Mouse (Mus musculus): ENCODE results near the gene Oxnad1. TPM values are rescaled to one million over a fixed set of nuclear protein-coding genes. Genes with fewer than 3 reads are reported as not detected.
A peak's percentile ranks its signal among the peaks of the same experiment; 100 is the strongest.

The Oxnad1 gene
- polyA plus RNA-seq, 1 experiment from 2014 or later: 12.1 TPM

- Histone ChIP-seq H3K4me1 (ENCODE audit: insufficient read depth, low read depth, low read length) (no peaks in the 10 kb centered on the region), H3K36me3 (ENCODE audit: insufficient read depth, low read length) (no peaks in the 10 kb centered on the region), H3K4me2 (replicated peaks; ENCODE audit: low read depth, low read length) (no peak overlapping the region), H3K4me3 (ENCODE audit: low read depth, low read length) (no peak overlapping the region), H3K27me3 (replicated peaks; ENCODE audit: insufficient read depth, low read length) (no peaks in the 10 kb centered on the region), H3K9ac (replicated peaks; ENCODE audit: low read depth) (no peak overlapping the region), H3K9me3 (ENCODE audit: low read length) (no peaks in the 10 kb centered on the region), H3K27ac (ENCODE audit: low read length) (no peak overlapping the region)
- 57% methylated on average over 5 of the region's 5 CpGs for whole genome bisulfite sequencing
- ATAC-seq (no peak), DNase-seq (ENCODE audit: low spot score) (no peak)
- TF ChIP-seq CTCF (IDR thresholded peaks at IDR 0.05) (no peak), EP300 (IDR thresholded peaks at IDR 0.05) (no peak)
Observed at GRCm38 (mm10) chr14:32053895-32054294, 31.3 kb upstream of the Oxnad1 start.

- no peaks in the 10 kb centered on the region for H3K9me3 ChIP-seq (ENCODE audit: low read length)
- H3K4me1 ChIP-seq (ENCODE audit: insufficient read depth, low read depth, low read length): no peaks in the 10 kb centered on the region
- H3K4me3 ChIP-seq (ENCODE audit: low read depth, low read length): no peak overlapping the region
- TF ChIP-seq CTCF (IDR thresholded peaks at IDR 0.05) (no peak), EP300 (IDR thresholded peaks at IDR 0.05) (no peak)
- H3K36me3 ChIP-seq (ENCODE audit: insufficient read depth, low read length): no peaks in the 10 kb centered on the region
- DNase-seq (ENCODE audit: low spot score) (no peak), ATAC-seq (no peak)
- no peak overlapping the region for H3K9ac ChIP-seq (replicated peaks; ENCODE audit: low read depth)
- no peak overlapping the region for H3K27ac ChIP-seq (ENCODE audit: low read length)
- WGBS: 37% methylated on average over 10 of the region's 10 CpGs
- H3K27me3 ChIP-seq (replicated peaks; ENCODE audit: insufficient read depth, low read length): no peaks in the 10 kb centered on the region
- no peak overlapping the region for H3K4me2 ChIP-seq (replicated peaks; ENCODE audit: low read depth, low read length)
Observed at GRCm38 (mm10) chr14:32054788-32055187, 30.4 kb upstream of the Oxnad1 start.

DNA sequence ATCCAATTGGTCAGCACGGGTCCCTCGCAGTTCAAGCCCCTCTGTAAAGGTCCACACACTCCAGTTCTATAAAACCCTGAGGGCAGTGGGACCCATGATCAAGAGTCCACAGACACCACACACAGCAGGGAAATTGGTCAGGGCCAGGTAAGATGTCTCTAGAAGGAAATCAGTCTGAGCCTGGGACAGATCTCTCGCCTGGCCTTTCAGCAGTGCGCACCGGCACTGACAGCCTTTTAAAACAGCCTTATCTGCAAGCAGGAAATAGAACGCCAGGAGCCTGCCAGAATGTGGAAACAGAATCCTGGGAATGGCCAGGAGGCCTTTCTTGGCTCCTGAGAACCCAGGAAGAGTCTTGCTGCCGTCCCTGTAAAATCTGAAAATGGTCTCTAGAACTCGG, 29.4 kb upstream of the Oxnad1 start:
- no peaks in the 10 kb centered on the region for H3K36me3 ChIP-seq (ENCODE audit: insufficient read depth, low read length)
- no peak for DNase-seq (ENCODE audit: low spot score)
- TF ChIP-seq EP300 (IDR thresholded peaks at IDR 0.05) (no peak), CTCF (IDR thresholded peaks at IDR 0.05) (no peak)
- ATAC-seq: no peak
- H3K4me3 ChIP-seq (ENCODE audit: low read depth, low read length): no peak overlapping the region
- no peak overlapping the region for H3K4me2 ChIP-seq (replicated peaks; ENCODE audit: low read depth, low read length)
- no peaks in the 10 kb centered on the region for H3K4me1 ChIP-seq (ENCODE audit: insufficient read depth, low read depth, low read length)
- WGBS: 42% methylated on average over 8 of the region's 8 CpGs
- no peak overlapping the region for H3K27ac ChIP-seq (ENCODE audit: low read length)
- no peaks in the 10 kb centered on the region for H3K27me3 ChIP-seq (replicated peaks; ENCODE audit: insufficient read depth, low read length)
- no peak overlapping the region for H3K9ac ChIP-seq (replicated peaks; ENCODE audit: low read depth)
- no peaks in the 10 kb centered on the region for H3K9me3 ChIP-seq (ENCODE audit: low read length)

DNA sequence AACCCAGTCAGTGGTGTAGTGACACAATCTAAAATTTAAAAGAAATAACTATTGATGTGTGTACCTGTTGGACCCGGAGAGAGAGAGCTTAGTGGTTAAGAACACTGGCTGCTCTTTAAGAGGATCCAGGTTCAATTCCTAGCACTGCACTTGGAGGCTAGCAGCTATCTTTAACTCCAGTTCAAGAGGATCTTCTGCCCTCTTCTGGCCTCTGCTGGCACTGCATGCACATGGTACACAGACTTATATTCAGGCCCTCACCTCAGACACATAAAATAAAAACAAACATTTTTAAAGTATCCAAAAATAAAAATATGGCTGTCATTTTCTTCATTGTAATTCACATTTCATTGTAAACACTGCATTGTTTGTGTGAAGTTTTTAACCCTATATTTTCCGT, 28.5 kb upstream of the Oxnad1 start:
- no peak for DNase-seq (ENCODE audit: low spot score)
- no peak for ATAC-seq
- peak; percentile 51 for TF ChIP-seq CTCF (IDR thresholded peaks at IDR 0.05)
- no peak for TF ChIP-seq EP300 (IDR thresholded peaks at IDR 0.05)
- 95% methylated on average over 2 of the region's 2 CpGs for WGBS
- H3K4me2 ChIP-seq (replicated peaks; ENCODE audit: low read depth, low read length): no peak overlapping the region
- H3K4me1 ChIP-seq (ENCODE audit: insufficient read depth, low read depth, low read length): no peaks in the 10 kb centered on the region
- H3K27ac ChIP-seq (ENCODE audit: low read length): no peak overlapping the region
- H3K36me3 ChIP-seq (ENCODE audit: insufficient read depth, low read length): no peaks in the 10 kb centered on the region
- no peak overlapping the region for H3K4me3 ChIP-seq (ENCODE audit: low read depth, low read length)
- H3K27me3 ChIP-seq (replicated peaks; ENCODE audit: insufficient read depth, low read length): no peaks in the 10 kb centered on the region
- H3K9me3 ChIP-seq (ENCODE audit: low read length): no peaks in the 10 kb centered on the region
- H3K9ac ChIP-seq (replicated peaks; ENCODE audit: low read depth): no peak overlapping the region

DNA sequence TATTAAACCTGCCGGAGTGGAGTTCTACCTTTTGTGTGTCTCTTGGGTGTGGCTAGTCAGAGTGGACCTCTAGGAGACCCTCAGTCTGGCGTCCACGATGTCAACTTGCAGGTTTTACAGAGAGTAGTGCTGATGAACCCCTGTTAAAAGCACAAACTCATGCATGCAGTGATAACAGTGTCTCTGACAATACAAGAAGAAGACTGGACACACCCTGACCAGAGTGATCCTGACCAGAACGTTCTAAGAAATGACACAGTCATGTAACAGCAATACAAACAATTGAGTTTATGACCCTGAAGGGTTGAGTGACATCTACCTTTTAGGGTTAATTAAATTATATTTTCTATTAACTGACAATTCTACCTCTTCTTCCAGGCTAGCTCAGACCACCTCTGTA, 27.5 kb upstream of the Oxnad1 start:
- H3K36me3 ChIP-seq (ENCODE audit: insufficient read depth, low read length): no peaks in the 10 kb centered on the region
- no peaks in the 10 kb centered on the region for H3K9me3 ChIP-seq (ENCODE audit: low read length)
- H3K9ac ChIP-seq (replicated peaks; ENCODE audit: low read depth): no peak overlapping the region
- H3K4me2 ChIP-seq (replicated peaks; ENCODE audit: low read depth, low read length): no peak overlapping the region
- ATAC-seq (no peak), DNase-seq (ENCODE audit: low spot score) (no peak)
- H3K4me3 ChIP-seq (ENCODE audit: low read depth, low read length): no peak overlapping the region
- no peaks in the 10 kb centered on the region for H3K4me1 ChIP-seq (ENCODE audit: insufficient read depth, low read depth, low read length)
- H3K27me3 ChIP-seq (replicated peaks; ENCODE audit: insufficient read depth, low read length): no peaks in the 10 kb centered on the region
- TF ChIP-seq EP300 (IDR thresholded peaks at IDR 0.05): no peak
- TF ChIP-seq CTCF (IDR thresholded peaks at IDR 0.05): no peak
- no peak overlapping the region for H3K27ac ChIP-seq (ENCODE audit: low read length)
- WGBS: 70% methylated on average over 4 of the region's 4 CpGs

GRCm38 (mm10) chr14:32061398-32061797, 23.8 kb upstream of the Oxnad1 start:
- Histone ChIP-seq H3K4me3 (ENCODE audit: low read depth, low read length) (no peak overlapping the region), H3K27ac (ENCODE audit: low read length) (no peak overlapping the region), H3K27me3 (replicated peaks; ENCODE audit: insufficient read depth, low read length) (no peaks in the 10 kb centered on the region), H3K9me3 (ENCODE audit: low read length) (0 out of 2 replicates have a peak, but pooled peaks cover 4% of the 10 kb centered on the region), H3K36me3 (ENCODE audit: insufficient read depth, low read length) (no peaks in the 10 kb centered on the region), H3K4me2 (replicated peaks; ENCODE audit: low read depth, low read length) (no peak overlapping the region), H3K9ac (replicated peaks; ENCODE audit: low read depth) (no peak overlapping the region), H3K4me1 (ENCODE audit: insufficient read depth, low read depth, low read length) (no peaks in the 10 kb centered on the region)
- DNase-seq (ENCODE audit: low spot score): no peak
- WGBS: 88% methylated on average over 4 of the region's 4 CpGs
- TF ChIP-seq EP300 (IDR thresholded peaks at IDR 0.05) (no peak), CTCF (IDR thresholded peaks at IDR 0.05) (no peak)
- ATAC-seq: no peak

DNA sequence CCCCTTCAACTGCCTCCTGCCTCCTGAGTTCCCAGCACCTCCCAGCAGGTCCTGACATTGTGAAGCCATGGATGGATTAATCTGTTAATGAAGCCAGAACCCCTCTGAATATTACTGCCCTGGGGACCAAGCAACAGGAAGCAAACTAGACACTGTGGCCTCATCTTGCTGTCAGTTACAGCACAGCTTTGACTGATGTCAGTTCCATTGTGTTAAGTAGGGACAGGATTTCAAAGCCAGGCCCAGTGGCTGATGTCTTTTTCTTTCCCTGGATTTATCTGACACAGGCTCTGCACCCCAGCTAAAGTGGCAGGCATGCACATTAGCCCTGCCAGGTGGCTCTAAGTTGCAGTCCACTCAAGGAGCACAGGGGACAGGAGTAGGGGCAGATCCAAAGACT, 12.4 kb upstream of the Oxnad1 start:
- H3K4me1 ChIP-seq (ENCODE audit: insufficient read depth, low read depth, low read length): peaks cover 3% of the 10 kb centered on the region; the same call in 1 of the 2 replicates
- no peaks in the 10 kb centered on the region for H3K36me3 ChIP-seq (ENCODE audit: insufficient read depth, low read length)
- no peak overlapping the region for H3K4me3 ChIP-seq (ENCODE audit: low read depth, low read length)
- no peak for TF ChIP-seq EP300 (IDR thresholded peaks at IDR 0.05)
- TF ChIP-seq CTCF (IDR thresholded peaks at IDR 0.05): no peak
- DNase-seq (ENCODE audit: low spot score): peak; percentile 21
- no peaks in the 10 kb centered on the region for H3K9me3 ChIP-seq (ENCODE audit: low read length)
- H3K27ac ChIP-seq (ENCODE audit: low read length): peak overlapping the region; percentile 33; the same call in 1 of the 2 replicates
- H3K4me2 ChIP-seq (replicated peaks; ENCODE audit: low read depth, low read length): no peak overlapping the region
- ATAC-seq: peak; percentile 51
- H3K9ac ChIP-seq (replicated peaks; ENCODE audit: low read depth): no peak overlapping the region
- H3K27me3 ChIP-seq (replicated peaks; ENCODE audit: insufficient read depth, low read length): no peaks in the 10 kb centered on the region

Data from lung, postnatal 0 days (tissue).